Mouse (Mus musculus) layer of hippocampus, postnatal 10 days (tissue): ENCODE measurements around the gene Aebp1. TPM values are rescaled to one million over a fixed set of nuclear protein-coding genes. Genes with fewer than 3 reads are reported as not detected.
A peak's percentile ranks its signal among the peaks of the same experiment; 100 is the strongest.

Experiments used
- DNase-seq, 2 experiments: peaks; one replicate each; pipeline ENCODE4 v3.0.0; 2021; ENCODE audit warnings: low spot score in 2 of 2
- total RNA-seq, 2 experiments: library from RNA; stranded (reverse); gene quantifications; 2 replicates each; pipeline ENCODE4 v1.2.3; 2021

Gene Aebp1
- total RNA-seq, 2 experiments from 2014 or later = 13.0 to 16.0 TPM

GRCm38 (mm10) chr11:5892810-5893368 lies 31.1 kb downstream of the Aebp1 start:
- no peak for DNase-seq

DNA sequence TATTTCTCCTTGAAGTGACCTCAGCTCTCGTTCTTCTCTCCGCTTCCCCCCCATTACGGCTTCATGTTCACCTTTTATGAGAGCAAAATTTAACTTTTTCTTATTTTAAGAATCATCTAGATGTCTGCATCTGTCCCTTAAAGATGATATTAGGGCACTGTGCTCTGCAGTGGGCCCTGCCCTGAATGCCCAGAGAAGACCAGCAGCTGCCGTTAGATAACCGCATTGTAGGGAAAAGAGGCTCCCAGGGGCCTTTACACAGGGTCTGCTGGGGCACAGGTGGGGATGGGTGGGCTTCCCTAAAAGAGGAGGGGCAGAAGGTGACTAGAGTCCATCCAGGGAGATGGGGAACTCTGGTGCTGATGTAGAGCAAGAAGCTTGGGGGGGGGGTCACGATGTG lies 32.1 kb downstream of the Aebp1 start:
- DNase-seq = no peak

- DNase-seq = no peak
Observed at GRCm38 (mm10) chr11:5897230-5897629, 35.5 kb downstream of the Aebp1 start.

- no peak for DNase-seq
Observed at GRCm38 (mm10) chr11:5897839-5898238, 36.1 kb downstream of the Aebp1 start.

GRCm38 (mm10) chr11:5898531-5898930 lies 36.8 kb downstream of the Aebp1 start, which contains the start of gene Myl7:
Gene Myl7 (minus strand): TSS chr11:5898782.
- DNase-seq = no peak

DNA sequence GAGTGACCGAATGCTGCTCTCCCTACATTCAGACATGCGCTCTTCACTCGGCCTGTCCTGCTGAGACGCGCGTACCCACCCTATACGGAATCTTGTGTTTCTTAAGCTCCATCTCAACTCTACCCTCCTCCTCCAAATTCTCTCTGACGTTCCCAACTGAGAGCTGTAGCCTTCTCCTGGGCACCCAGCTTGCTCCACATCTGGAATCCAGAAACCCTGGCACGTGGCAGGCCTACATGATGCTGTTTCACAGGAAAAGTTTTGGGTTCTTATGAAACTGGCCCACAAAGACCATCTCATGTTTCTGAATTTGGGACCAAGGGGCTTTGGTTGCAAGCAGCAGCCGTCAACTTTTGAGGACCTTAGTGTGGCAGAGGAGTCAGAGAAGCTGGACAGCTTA lies 37.5 kb downstream of the Aebp1 start:
- no peak for DNase-seq

DNA sequence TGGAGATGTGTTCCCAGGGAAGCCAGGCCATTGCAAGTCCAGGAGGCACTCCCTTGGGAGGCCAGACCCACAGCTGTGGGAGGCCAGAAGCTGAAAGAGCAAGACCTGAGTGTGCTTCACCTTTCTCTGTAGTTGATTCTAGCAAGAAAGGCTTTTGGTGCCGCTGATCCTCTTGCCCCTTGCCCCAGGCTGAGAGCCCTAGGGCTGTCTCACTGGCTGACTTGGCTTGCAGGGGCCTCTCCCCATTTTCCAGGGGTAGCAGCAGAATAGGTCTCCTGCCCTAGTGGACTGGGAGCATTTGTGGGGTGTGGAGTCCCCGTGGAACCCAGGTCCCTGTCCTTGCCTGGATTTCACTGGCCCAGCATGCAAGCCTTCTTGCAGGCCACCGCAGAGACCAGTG lies 39.6 kb downstream of the Aebp1 start:
- no peak for DNase-seq

GRCm38 (mm10) chr11:5901950-5902349 lies 40.2 kb downstream of the Aebp1 start:
- peak; percentile 44 to 47 for DNase-seq

GRCm38 (mm10) chr11:5902390-5902789 lies 40.6 kb downstream of the Aebp1 start:
- DNase-seq = no peak

GRCm38 (mm10) chr11:5903844-5904243 lies 42.1 kb downstream of the Aebp1 start:
- no peak for DNase-seq

GRCm38 (mm10) chr11:5904357-5904756 lies 42.6 kb downstream of the Aebp1 start:
- no peak for DNase-seq

- DNase-seq = no peak
Observed at GRCm38 (mm10) chr11:5904871-5905270, 43.1 kb downstream of the Aebp1 start.

GRCm38 (mm10) chr11:5905778-5906518 lies 44.2 kb downstream of the Aebp1 start:
- DNase-seq = peak in 1 of 2 experiments; percentile 58

DNA sequence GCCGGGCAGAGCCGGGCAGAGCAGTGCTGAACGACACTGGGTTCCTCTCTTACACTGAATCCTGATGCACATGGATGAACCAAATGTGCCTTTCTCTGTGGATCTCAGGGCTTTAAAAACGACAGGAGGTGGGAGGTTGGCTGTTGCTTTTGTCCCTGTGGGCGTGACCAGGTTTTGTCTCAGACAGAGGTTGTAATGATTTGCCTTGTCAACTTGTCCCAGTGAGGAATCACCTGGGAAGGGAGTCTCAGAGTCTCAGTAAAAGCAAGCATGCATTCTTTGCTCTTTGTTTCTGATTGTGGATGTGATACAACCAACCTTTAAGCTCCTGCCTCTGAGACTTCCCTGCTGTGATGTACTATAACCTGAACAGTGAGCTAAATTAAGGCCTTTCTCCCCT lies 45.3 kb downstream of the Aebp1 start:
- DNase-seq = no peak

DNA sequence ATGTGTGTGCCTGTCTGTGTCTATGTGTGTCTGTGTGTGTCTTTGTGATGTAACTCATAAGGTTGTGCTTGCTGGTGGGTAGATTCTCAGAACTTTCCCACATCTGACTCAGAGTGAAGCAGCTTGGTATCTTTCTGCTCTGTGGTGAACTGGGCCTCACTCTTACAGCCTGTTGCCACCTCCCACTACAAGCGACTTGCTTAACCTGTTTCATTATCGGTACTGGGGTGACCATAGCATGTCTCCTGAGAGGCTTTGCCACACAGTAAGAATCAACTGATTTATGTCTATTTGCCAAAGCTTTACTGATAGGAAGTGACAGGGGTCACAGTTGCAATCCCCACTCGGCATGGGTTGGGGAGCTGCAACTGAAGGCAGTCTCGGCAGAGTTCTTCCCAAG lies 46.9 kb downstream of the Aebp1 start:
- no peak for DNase-seq

DNA sequence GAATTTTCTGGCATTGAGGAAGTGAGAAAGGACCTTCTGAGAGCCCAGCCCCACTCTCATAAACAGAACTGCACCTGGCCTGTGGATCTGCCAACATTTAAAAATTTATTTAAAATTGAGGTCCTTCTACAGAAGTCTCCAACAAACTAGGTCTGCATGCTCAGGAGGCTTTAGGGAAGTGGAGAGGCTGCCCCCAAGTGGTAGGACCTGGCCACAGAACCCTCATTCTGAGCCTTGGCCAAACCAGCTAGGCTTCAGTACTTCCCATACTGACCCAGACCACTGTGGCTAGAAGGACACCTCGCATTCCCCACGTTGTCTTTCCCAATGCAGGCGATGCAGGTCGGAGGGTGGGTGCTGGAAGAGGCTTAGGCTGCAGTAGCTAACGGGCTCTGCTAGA lies 50.9 kb downstream of the Aebp1 start:
- peak; percentile 78 to 83 for DNase-seq

DNA sequence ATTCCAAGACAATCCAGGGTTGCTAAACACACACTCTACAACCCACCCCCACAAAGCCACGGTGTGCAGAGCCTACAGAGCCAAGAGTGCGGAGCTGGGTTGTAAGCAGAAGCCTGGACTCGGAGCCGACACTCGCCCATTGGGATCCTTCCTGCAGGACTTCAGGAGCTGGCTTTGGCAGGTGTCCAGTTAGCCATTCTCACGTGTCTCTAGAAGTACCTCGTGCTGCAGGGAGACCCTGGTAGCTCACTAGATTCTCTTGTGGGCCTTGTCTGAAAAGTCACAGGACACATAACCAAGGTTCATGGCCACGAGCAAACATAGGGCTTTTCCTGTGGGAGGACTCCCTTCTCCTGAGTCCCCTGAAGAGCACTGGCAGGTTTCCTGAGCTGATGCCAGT lies 51.5 kb downstream of the Aebp1 start:
- peak in 1 of 2 experiments; percentile 13 for DNase-seq

GRCm38 (mm10) chr11:5913936-5914335 lies 52.2 kb downstream of the Aebp1 start:
- peak in 1 of 2 experiments; percentile 10 for DNase-seq

- DNase-seq = no peak
Observed at GRCm38 (mm10) chr11:5914940-5915339, 53.2 kb downstream of the Aebp1 start.

DNA sequence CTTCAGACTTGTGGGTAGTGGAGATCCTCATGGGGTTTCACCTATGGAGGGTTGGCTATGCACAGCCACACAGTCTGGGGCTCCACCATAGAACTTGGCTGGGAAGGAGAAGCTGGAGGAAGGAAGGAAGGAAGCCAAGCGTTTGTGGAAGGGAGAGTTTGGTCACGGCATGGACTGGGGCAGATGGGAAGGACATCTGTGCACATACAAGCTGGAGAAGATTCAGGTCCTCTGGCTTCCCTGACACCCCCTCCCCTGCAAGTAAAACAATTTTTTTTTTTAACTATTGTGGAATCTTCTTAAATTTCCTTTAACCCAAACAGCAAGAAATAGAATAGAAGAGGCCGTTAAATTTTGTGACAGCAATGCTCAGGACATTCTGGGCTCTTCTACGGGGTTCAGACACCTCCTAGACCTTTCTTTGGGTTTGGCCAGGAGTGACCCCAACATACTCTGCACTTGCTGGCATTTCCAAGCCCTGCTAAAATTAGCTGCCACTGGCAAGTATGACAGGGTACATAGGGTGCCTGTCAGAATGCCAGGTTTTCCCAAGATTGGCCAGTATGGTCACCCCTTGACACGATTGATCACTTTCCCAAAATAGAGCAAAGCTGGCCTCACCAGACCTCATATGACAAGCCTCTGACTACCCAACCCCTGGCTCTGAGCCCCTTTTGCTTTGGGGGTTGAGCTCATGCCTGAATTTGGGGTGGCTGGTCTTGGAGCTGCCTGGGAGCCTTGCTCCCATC lies 53.9 kb downstream of the Aebp1 start:
- DNase-seq = peak in 1 of 2 experiments; percentile 12

GRCm38 (mm10) chr11:5916178-5916548 lies 54.4 kb downstream of the Aebp1 start:
- DNase-seq = no peak

GRCm38 (mm10) chr11:5918111-5918510 lies 56.4 kb downstream of the Aebp1 start:
- DNase-seq = peak in 1 of 2 experiments; percentile 4
